ENCODE assay signal across 16 mouse cellular contexts in genomic region chr8:72833112-72833511, GRCm38 (mm10).
DNase-seq lines count a peak whose midpoint lies in the region; ATAC-seq and TF ChIP-seq lines count a peak whose summit lies in the region.
"Had no signal": no experiment of that assay in that cellular context is flagged by ENCODE, and none has a peak within 500 bp of the region (broad histone marks: within the 10 kb centered on the region; RNA-seq: fewer than 3 reads in every experiment).

No protein-coding gene starts in this region.

- WGBS in forebrain, embryonic 15.5 days: 51% methylated on average over 2 of the region's 2 CpGs
- 78% methylated on average over 2 of the region's 2 CpGs for WGBS in forebrain, embryonic 10.5 days
- 60% methylated on average over 2 of the region's 2 CpGs for WGBS in lung, postnatal 0 days
- 49% methylated on average over 2 of the region's 2 CpGs for WGBS in bone marrow, adult 2 months
- 82% methylated on average over 2 of the region's 2 CpGs for WGBS in stomach, postnatal 0 days

- no peak for TF ChIP-seq EP300 in lung, postnatal 0 days (IDR thresholded peaks at IDR 0.05)
- no peak for TF ChIP-seq EP300 in stomach, postnatal 0 days (optimal IDR thresholded peaks at IDR 0.05)

- no peaks in the 10 kb centered on the region for H3K27me3 ChIP-seq in forebrain, embryonic 15.5 days
- no peaks in the 10 kb centered on the region for H3K27me3 ChIP-seq in forebrain, embryonic 10.5 days (ENCODE audit: poor library complexity, severe bottlenecking)
- H3K27me3 ChIP-seq in lung, postnatal 0 days (replicated peaks; ENCODE audit: insufficient read depth, low read length): no peaks in the 10 kb centered on the region
- no peaks in the 10 kb centered on the region for H3K27me3 ChIP-seq in stomach, postnatal 0 days (ENCODE audit: control insufficient read depth, insufficient read depth, low read length)
- H3K27me3 ChIP-seq: embryonic facial prominence, embryonic 15.5 days; heart, embryonic 12.5 days; hindbrain, embryonic 13.5 days; limb, embryonic 15.5 days had no signal

- no peaks in the 10 kb centered on the region for H3K9me3 ChIP-seq in forebrain, embryonic 15.5 days
- no peaks in the 10 kb centered on the region for H3K9me3 ChIP-seq in forebrain, embryonic 10.5 days
- H3K9me3 ChIP-seq in lung, postnatal 0 days (ENCODE audit: low read length): no peaks in the 10 kb centered on the region
- H3K9me3 ChIP-seq in stomach, postnatal 0 days (ENCODE audit: control insufficient read depth, low read length): no peaks in the 10 kb centered on the region
- H3K9me3 ChIP-seq: embryonic facial prominence, embryonic 15.5 days; heart, embryonic 12.5 days; hindbrain, embryonic 13.5 days; limb, embryonic 15.5 days had no signal

- ATAC-seq in forebrain, embryonic 15.5 days (replicated peaks): 0 out of 2 replicates have a peak, but pooled peaks have one; percentile 43
- no peak for ATAC-seq in lung, postnatal 0 days
- peak; percentile 38; the same call in 1 of the 2 replicates for ATAC-seq in stomach, postnatal 0 days (ENCODE audit: low FRiP score, low TSS enrichment)

- TF ChIP-seq POLR2A in bone marrow, adult 2 months (IDR thresholded peaks at IDR 0.05; ENCODE audit: borderline replicate concordance, control insufficient read depth, low read depth, low read length): no peak

- no peak overlapping the region for H3K27ac ChIP-seq in forebrain, embryonic 15.5 days (replicated peaks)
- no peak overlapping the region for H3K27ac ChIP-seq in forebrain, embryonic 10.5 days
- H3K27ac ChIP-seq in lung, postnatal 0 days (ENCODE audit: low read length): no peak overlapping the region
- H3K27ac ChIP-seq in bone marrow, adult 2 months (ENCODE audit: control insufficient read depth, insufficient read depth, low read depth, low read length, poor library complexity): no peak overlapping the region
- no peak overlapping the region for H3K27ac ChIP-seq in stomach, postnatal 0 days (replicated peaks)
- H3K27ac ChIP-seq: embryonic facial prominence, embryonic 15.5 days; hindbrain, embryonic 13.5 days; limb, embryonic 15.5 days had no signal

- H3K4me2 ChIP-seq in forebrain, embryonic 15.5 days (replicated peaks): no peak overlapping the region
- H3K4me2 ChIP-seq in lung, postnatal 0 days (replicated peaks; ENCODE audit: low read depth, low read length): no peak overlapping the region
- H3K4me2 ChIP-seq in stomach, postnatal 0 days (replicated peaks; ENCODE audit: low read depth): no peak overlapping the region
- H3K4me2 ChIP-seq: embryonic facial prominence, embryonic 15.5 days; heart, embryonic 12.5 days; hindbrain, embryonic 13.5 days; limb, embryonic 15.5 days had no signal

- no peak for DNase-seq in forebrain, embryonic 10.5 days (ENCODE audit: extremely low spot score, low spot score)
- DNase-seq in lung, postnatal 0 days (ENCODE audit: low spot score): no peak
- no peak for DNase-seq in lung, postnatal 4 days
- no peak for DNase-seq in stomach, postnatal 0 days (ENCODE audit: low spot score)
- DNase-seq in adrenal gland, adult (ENCODE audit: inconsistent age in 2 of 2, low spot score in 1 of 2): no peak
- DNase-seq in testis, postnatal 14 days (ENCODE audit: low spot score): no peak
- DNase-seq: cerebellum, postnatal 25 days; kidney, postnatal 10 days; right cerebral cortex, adult 18-20 months; thymus, adult 2 months had no signal

- H3K4me1 ChIP-seq in forebrain, embryonic 15.5 days: no peaks in the 10 kb centered on the region
- H3K4me1 ChIP-seq in forebrain, embryonic 10.5 days: no peaks in the 10 kb centered on the region
- no peaks in the 10 kb centered on the region for H3K4me1 ChIP-seq in lung, postnatal 0 days (ENCODE audit: insufficient read depth, low read depth, low read length)
- peaks cover 3% of the 10 kb centered on the region; the same call in 1 of the 2 replicates for H3K4me1 ChIP-seq in bone marrow, adult 2 months (ENCODE audit: control insufficient read depth, insufficient read depth, low read length)
- H3K4me1 ChIP-seq in stomach, postnatal 0 days (replicated peaks; ENCODE audit: control insufficient read depth, insufficient read depth): no peaks in the 10 kb centered on the region
- H3K4me1 ChIP-seq: embryonic facial prominence, embryonic 15.5 days; hindbrain, embryonic 13.5 days; limb, embryonic 15.5 days had no signal

- TF ChIP-seq CTCF in lung, postnatal 0 days (IDR thresholded peaks at IDR 0.05): peak; percentile 31
- TF ChIP-seq CTCF in bone marrow, adult 2 months (IDR thresholded peaks at IDR 0.05; ENCODE audit: control insufficient read depth, insufficient read depth, low read length): 0 out of 2 replicates have a peak, but pooled peaks have one; percentile 8
- TF ChIP-seq CTCF in stomach, postnatal 0 days (IDR thresholded peaks at IDR 0.05; ENCODE audit: low read depth): peak; percentile 43

- H3K36me3 ChIP-seq in forebrain, embryonic 15.5 days: peaks cover 11% of the 10 kb centered on the region
- H3K36me3 ChIP-seq in forebrain, embryonic 10.5 days (replicated peaks): peaks cover 5% of the 10 kb centered on the region; the same call in 1 of the 2 replicates
- no peaks in the 10 kb centered on the region for H3K36me3 ChIP-seq in lung, postnatal 0 days (ENCODE audit: insufficient read depth, low read length)
- no peaks in the 10 kb centered on the region for H3K36me3 ChIP-seq in stomach, postnatal 0 days (ENCODE audit: control insufficient read depth, insufficient read depth, low read length)
- H3K36me3 ChIP-seq: heart, embryonic 12.5 days had no signal

- H3K9ac ChIP-seq in forebrain, embryonic 15.5 days (replicated peaks): no peak overlapping the region
- no peak overlapping the region for H3K9ac ChIP-seq in lung, postnatal 0 days (replicated peaks; ENCODE audit: low read depth)
- H3K9ac ChIP-seq in stomach, postnatal 0 days (ENCODE audit: low read length): no peak overlapping the region
- H3K9ac ChIP-seq: embryonic facial prominence, embryonic 15.5 days; heart, embryonic 12.5 days; hindbrain, embryonic 13.5 days; limb, embryonic 15.5 days had no signal

- no peak overlapping the region for H3K4me3 ChIP-seq in forebrain, embryonic 15.5 days
- no peak overlapping the region for H3K4me3 ChIP-seq in forebrain, embryonic 10.5 days
- H3K4me3 ChIP-seq in lung, postnatal 0 days (ENCODE audit: low read depth, low read length): no peak overlapping the region
- no peak overlapping the region for H3K4me3 ChIP-seq in bone marrow, adult 2 months (replicated peaks; ENCODE audit: control insufficient read depth, low read depth, low read length)
- no peak overlapping the region for H3K4me3 ChIP-seq in stomach, postnatal 0 days (ENCODE audit: low read depth, low read length)
- H3K4me3 ChIP-seq: embryonic facial prominence, embryonic 15.5 days; heart, embryonic 12.5 days; hindbrain, embryonic 13.5 days; limb, embryonic 15.5 days had no signal
